Mouse (Mus musculus): ENCODE results near the gene Arhgef28. TPM values are rescaled to one million over a fixed set of nuclear protein-coding genes. Genes with fewer than 3 reads are reported as not detected.

The Arhgef28 gene
- total and polyA plus RNA-seq, 3 experiments, result not detected

DNA sequence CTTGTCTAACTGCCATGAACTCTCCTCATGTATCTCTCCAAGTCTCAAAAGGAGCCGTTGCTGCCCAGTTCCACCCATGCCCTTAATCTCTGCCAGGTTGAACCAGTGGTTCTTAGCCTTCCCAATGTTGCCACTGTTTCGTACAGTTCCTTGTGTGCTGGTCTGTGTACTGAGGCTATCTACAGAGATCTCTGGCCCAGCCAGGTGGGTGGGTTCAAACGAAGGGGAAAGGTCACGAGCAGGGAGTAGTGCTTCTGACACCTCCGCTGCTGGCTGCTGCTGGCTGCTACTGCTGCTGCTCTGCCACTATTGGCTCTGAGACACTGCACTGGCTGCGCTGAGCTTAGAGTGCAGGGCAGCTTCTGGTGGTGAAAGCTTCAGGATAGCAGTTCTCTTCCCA lies 90.6 kb downstream of the Arhgef28 start:
- no peak overlapping the region for H3K9ac ChIP-seq (ENCODE audit: control insufficient read depth, low read depth, low read length, poor library complexity, severe bottlenecking)
- H3K27me3 ChIP-seq (ENCODE audit: control insufficient read depth in 1 of 2, insufficient read depth in 2 of 2, low read length in 2 of 2), result no peaks in the 10 kb centered on the region; a peak in 1 of 4 replicates
- H3K27ac ChIP-seq (ENCODE audit: control insufficient read depth, low read depth, low read length), result no peak overlapping the region
- H3K4me3 ChIP-seq (ENCODE audit: control insufficient read depth in 1 of 2, insufficient read depth in 1 of 2, low read depth in 2 of 2, low read length in 2 of 2), result no peak overlapping the region
- no peaks in the 10 kb centered on the region for H3K79me2 ChIP-seq (ENCODE audit: control insufficient read depth, insufficient read depth, low read length, poor library complexity)
- H3K4me1 ChIP-seq (ENCODE audit: control insufficient read depth in 1 of 2, insufficient read depth in 2 of 2, low read length in 2 of 2), result no peaks in the 10 kb centered on the region
- H3K9me3 ChIP-seq (replicated peaks; ENCODE audit: insufficient read depth, low read length), result no peaks in the 10 kb centered on the region
- H3K36me3 ChIP-seq (ENCODE audit: control insufficient read depth in 1 of 2, insufficient read depth in 2 of 2, low read length in 2 of 2), result no peaks in the 10 kb centered on the region
- TF ChIP-seq ZC3H11A (IDR thresholded peaks at IDR 0.05; ENCODE audit: low read depth, low read length) (no peak), USF2 (IDR thresholded peaks at IDR 0.05; ENCODE audit: borderline replicate concordance in 1 of 2, insufficient read depth in 1 of 2, low read depth in 1 of 2, low read length in 2 of 2) (no peak), MAFK (IDR thresholded peaks at IDR 0.05; ENCODE audit: borderline replicate concordance, low read depth, low read length) (no peak), CHD1 (IDR thresholded peaks at IDR 0.05; ENCODE audit: low read depth, low read length) (no peak), POLR2AphosphoS2 (IDR thresholded peaks at IDR 0.05; ENCODE audit: low read length) (no peak), RAD21 (IDR thresholded peaks at IDR 0.05; ENCODE audit: low read depth, low read length) (no peak), MAX (IDR thresholded peaks at IDR 0.05; ENCODE audit: low read length) (no peak), CHD2 (IDR thresholded peaks at IDR 0.05; ENCODE audit: low read length) (no peak), RCOR1 (IDR thresholded peaks at IDR 0.05; ENCODE audit: low read depth, low read length) (no peak), USF1 (IDR thresholded peaks at IDR 0.05; ENCODE audit: low read depth, low read length) (no peak), TCF12 (IDR thresholded peaks at IDR 0.05; ENCODE audit: low read depth, low read length) (no peak), MYB (IDR thresholded peaks at IDR 0.05; ENCODE audit: low read depth, low read length) (no peak), MAZ (IDR thresholded peaks at IDR 0.05; ENCODE audit: low read depth, low read length) (no peak)
- no peak for DNase-seq (ENCODE audit: low read depth, low spot score)

DNA sequence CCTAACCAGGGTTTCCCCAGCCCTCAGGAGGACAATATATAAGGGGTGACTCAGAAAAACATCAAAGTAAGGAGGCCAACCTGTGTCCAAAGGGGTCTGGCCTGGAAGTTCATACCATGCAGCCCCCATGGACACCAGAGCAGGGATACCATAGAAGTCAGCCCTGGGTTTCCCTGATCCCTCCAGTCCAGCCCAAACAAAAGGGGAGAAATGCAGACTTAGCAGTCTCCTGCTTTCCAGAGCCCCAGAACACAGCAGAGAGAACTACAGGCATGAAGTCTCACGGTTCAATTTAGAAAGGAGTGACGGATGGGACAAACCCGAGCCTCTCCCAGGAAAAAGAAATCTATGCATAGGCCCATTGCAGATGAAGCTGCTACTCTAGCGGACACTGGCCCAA lies 91.2 kb downstream of the Arhgef28 start:
- Histone ChIP-seq H3K4me1 (ENCODE audit: control insufficient read depth in 1 of 2, insufficient read depth in 2 of 2, low read length in 2 of 2) (no peaks in the 10 kb centered on the region), H3K79me2 (ENCODE audit: control insufficient read depth, insufficient read depth, low read length, poor library complexity) (no peaks in the 10 kb centered on the region), H3K27me3 (ENCODE audit: control insufficient read depth in 1 of 2, insufficient read depth in 2 of 2, low read length in 2 of 2) (no peaks in the 10 kb centered on the region; a peak in 2 of 4 replicates), H3K9me3 (replicated peaks; ENCODE audit: insufficient read depth, low read length) (no peaks in the 10 kb centered on the region), H3K9ac (ENCODE audit: control insufficient read depth, low read depth, low read length, poor library complexity, severe bottlenecking) (no peak overlapping the region), H3K4me3 (ENCODE audit: control insufficient read depth in 1 of 2, insufficient read depth in 1 of 2, low read depth in 2 of 2, low read length in 2 of 2) (no peak overlapping the region), H3K27ac (ENCODE audit: control insufficient read depth, low read depth, low read length) (no peak overlapping the region), H3K36me3 (ENCODE audit: control insufficient read depth in 1 of 2, insufficient read depth in 2 of 2, low read length in 2 of 2) (no peaks in the 10 kb centered on the region)
- no peak for DNase-seq (ENCODE audit: low read depth, low spot score)
- TF ChIP-seq ZMIZ1 (IDR thresholded peaks at IDR 0.05; ENCODE audit: low read depth, low read length) (no peak), POLR2A (IDR thresholded peaks at IDR 0.05; ENCODE audit: control insufficient read depth in 1 of 2, insufficient read depth in 1 of 2, low read depth in 1 of 2, low read length in 2 of 2, poor library complexity in 1 of 2) (no peak), ZNF384 (IDR thresholded peaks at IDR 0.05; ENCODE audit: low read depth, low read length) (no peak), ZKSCAN1 (IDR thresholded peaks at IDR 0.05; ENCODE audit: low read depth, low read length) (no peak), CHD1 (IDR thresholded peaks at IDR 0.05; ENCODE audit: low read depth, low read length) (no peak), CHD2 (IDR thresholded peaks at IDR 0.05; ENCODE audit: low read length) (no peak), TAL1 (IDR thresholded peaks at IDR 0.05; ENCODE audit: low read length) (no peak), GATA1 (IDR thresholded peaks at IDR 0.05; ENCODE audit: low read depth, low read length) (no peak), NRF1 (IDR thresholded peaks at IDR 0.05; ENCODE audit: insufficient read depth, low read depth, low read length, poor library complexity, severe bottlenecking) (no peak)
